Mouse (Mus musculus): ENCODE measurements at regions not wholly inside any gene's neighbourhood (a gene's known extent, or its start where the extent isn't known, plus 50 kb on each side); places are given as distances from the start of the nearest gene placed in this dataset.

- no peak for DNase-seq (ENCODE audit: low read depth, low spot score)
Measured at GRCm38 (mm10) chr3:54541389-54541788, 151.2 kb upstream of the Supt20 start.

GRCm38 (mm10) chr3:54545393-54545792 is 147.2 kb upstream of the Supt20 start:
- DNase-seq (ENCODE audit: low read depth, low spot score) = no peak

- DNase-seq (ENCODE audit: low read depth, low spot score) = no peak
Measured at GRCm38 (mm10) chr3:54551908-54552307, 140.7 kb upstream of the Supt20 start.

GRCm38 (mm10) chr3:54555954-54556353 is 136.7 kb upstream of the Supt20 start:
- peak; percentile 82 for DNase-seq (ENCODE audit: low read depth, low spot score)

- DNase-seq (ENCODE audit: low read depth, low spot score) = no peak
Measured at GRCm38 (mm10) chr3:54559053-54559452, 133.6 kb upstream of the Supt20 start.

- DNase-seq (ENCODE audit: low read depth, low spot score) = no peak
Measured at GRCm38 (mm10) chr3:54559527-54559926, 133.1 kb upstream of the Supt20 start.

GRCm38 (mm10) chr3:54560056-54560922 is 132.3 kb upstream of the Supt20 start:
- no peak for DNase-seq (ENCODE audit: low read depth, low spot score)

GRCm38 (mm10) chr3:54567329-54567728 is 125.3 kb upstream of the Supt20 start:
- DNase-seq (ENCODE audit: low read depth, low spot score) = peak; percentile 57

- DNase-seq (ENCODE audit: low read depth, low spot score) = no peak
Measured at GRCm38 (mm10) chr3:54568096-54568495, 124.5 kb upstream of the Supt20 start.

- DNase-seq (ENCODE audit: low read depth, low spot score) = peak; percentile 57
Measured at GRCm38 (mm10) chr3:54570501-54570900, 122.1 kb upstream of the Supt20 start.

GRCm38 (mm10) chr3:54577851-54578250 is 114.8 kb upstream of the Supt20 start:
- DNase-seq (ENCODE audit: low read depth, low spot score) = no peak

- DNase-seq (ENCODE audit: low read depth, low spot score) = peak; percentile 81
Measured at GRCm38 (mm10) chr3:54579425-54579824, 113.2 kb upstream of the Supt20 start.

- peak; percentile 55 for DNase-seq (ENCODE audit: low read depth, low spot score)
Measured at GRCm38 (mm10) chr3:54580339-54580738, 112.3 kb upstream of the Supt20 start.

GRCm38 (mm10) chr3:54585781-54586180 is 106.8 kb upstream of the Supt20 start:
- DNase-seq (ENCODE audit: low read depth, low spot score) = peak; percentile 86

- DNase-seq (ENCODE audit: low read depth, low spot score) = no peak
Measured at GRCm38 (mm10) chr3:54587127-54587995, 105.2 kb upstream of the Supt20 start.

- no peak for DNase-seq (ENCODE audit: low read depth, low spot score)
Measured at GRCm38 (mm10) chr3:54588198-54588597, 104.4 kb upstream of the Supt20 start.

GRCm38 (mm10) chr3:54589976-54590375 is 102.6 kb upstream of the Supt20 start:
- DNase-seq (ENCODE audit: low read depth, low spot score) = no peak

GRCm38 (mm10) chr3:54591160-54591559 is 101.4 kb upstream of the Supt20 start:
- DNase-seq (ENCODE audit: low read depth, low spot score) = peak; percentile 69

GRCm38 (mm10) chr3:54592064-54592463 is 100.5 kb upstream of the Supt20 start:
- DNase-seq (ENCODE audit: low read depth, low spot score) = no peak

GRCm38 (mm10) chr3:54592655-54593428 is 99.8 kb upstream of the Supt20 start:
- no peak for DNase-seq (ENCODE audit: low read depth, low spot score)

GRCm38 (mm10) chr3:54595193-54595592 is 97.4 kb upstream of the Supt20 start:
- DNase-seq (ENCODE audit: low read depth, low spot score) = peak; percentile 58

All from R1 (cell line).